Mouse (Mus musculus): Measurements from ENCODE around the gene 1600002K03Rik. TPM values are rescaled to one million over a fixed set of nuclear protein-coding genes. Genes with fewer than 3 reads are reported as not detected.
A peak's percentile ranks its signal among the peaks of the same experiment; 100 is the strongest.

1600002K03Rik gene
- total and polyA plus RNA-seq, 3 experiments = 5.9 to 6.3 (median 6.0) TPM

- Histone ChIP-seq H3K36me3 (ENCODE audit: control insufficient read depth, insufficient read depth, low read length) (peaks cover 17% of the 10 kb centered on the region), H3K4me1 (ENCODE audit: control insufficient read depth, insufficient read depth, low read length) (peaks cover 25% of the 10 kb centered on the region), H3K79me2 (replicated peaks; ENCODE audit: control insufficient read depth, insufficient read depth, low read length) (peaks cover 2% of the 10 kb centered on the region; the same call in 1 of the 2 replicates), H3K27me3 (ENCODE audit: control insufficient read depth, insufficient read depth, low read length) (no peaks in the 10 kb centered on the region), H3K9ac (ENCODE audit: low read depth, low read length) (peak overlapping the region; percentile 82), H3K27ac (peak overlapping the region; percentile 93), H3K4me3 (peak overlapping the region; percentile 66)
- DNase-seq = peak; percentile 67 to 79
- intact Hi-C loops (cut with DNase I) = loop anchor here (1.0 kb wide), 1 partner anchor 8 kb away; no protein-coding TSS in a partner anchor
- TF ChIP-seq POLR2A (IDR thresholded peaks at IDR 0.05; ENCODE audit: insufficient read depth, low read depth, low read length) = no peak
- no peak for TF ChIP-seq EP300 (IDR thresholded peaks at IDR 0.05; ENCODE audit: insufficient read depth, low read depth, low read length)
- 1% methylated on average over 61 of the region's 71 CpGs for WGBS
Measured at GRCm38 (mm10) chr10:80150226-80151210, 22.2 kb upstream of the 1600002K03Rik start.

- 3% methylated on average over 25 of the region's 26 CpGs for WGBS
Measured at GRCm38 (mm10) chr10:80151211-80152034, 21.3 kb upstream of the 1600002K03Rik start.

DNA sequence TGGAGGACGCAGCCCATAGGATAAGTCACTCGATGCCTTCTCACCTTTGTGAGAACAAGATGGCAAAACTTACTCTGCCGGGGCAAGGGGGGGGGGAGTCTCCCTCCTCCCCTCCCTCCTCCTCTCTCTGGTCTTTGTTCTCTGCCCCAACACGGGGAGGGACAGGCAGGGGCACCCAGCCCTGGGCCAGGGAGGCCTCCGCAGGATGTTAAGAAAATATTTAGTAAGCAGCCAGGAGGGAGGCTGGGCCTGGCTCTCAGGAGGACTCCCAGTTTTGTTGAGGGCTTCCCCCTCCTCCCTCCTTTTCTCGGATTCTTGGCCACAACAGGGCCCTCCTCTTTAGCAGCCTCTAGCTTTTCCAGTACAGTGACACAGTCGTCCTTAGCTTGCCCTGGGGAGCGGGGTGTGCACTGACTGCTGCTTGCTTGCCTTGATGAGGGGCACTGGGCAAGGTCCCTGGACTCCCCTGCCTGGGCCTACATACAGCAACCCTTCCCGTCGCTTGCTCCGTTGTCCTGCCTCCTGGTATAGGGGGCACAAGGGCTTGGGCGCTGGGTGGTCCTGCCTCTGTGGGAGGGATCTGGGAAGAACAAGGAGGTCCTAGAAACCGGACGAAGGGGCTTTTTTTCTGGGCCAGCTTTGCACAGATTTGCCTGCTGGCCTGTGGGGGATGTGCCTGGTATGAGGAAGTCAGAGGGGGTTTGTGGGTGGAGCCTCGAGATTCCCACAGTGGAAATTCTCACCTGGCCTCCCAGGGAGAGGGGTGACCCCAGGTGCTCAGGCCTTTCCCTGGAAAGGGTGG lies 20.5 kb upstream of the 1600002K03Rik start:
- H3K36me3 ChIP-seq (ENCODE audit: control insufficient read depth, insufficient read depth, low read length) = peaks cover 28% of the 10 kb centered on the region
- peak overlapping the region; percentile 93 for H3K27ac ChIP-seq
- DNase-seq = peak; percentile 68 to 80
- H3K79me2 ChIP-seq (replicated peaks; ENCODE audit: control insufficient read depth, insufficient read depth, low read length) = peaks cover 2% of the 10 kb centered on the region; the same call in 1 of the 2 replicates
- peak overlapping the region; percentile 66 for H3K4me3 ChIP-seq
- peaks cover 20% of the 10 kb centered on the region for H3K4me1 ChIP-seq (ENCODE audit: control insufficient read depth, insufficient read depth, low read length)
- intact Hi-C loops (cut with DNase I) = no loop called here
- WGBS = 3% methylated on average over 15 of the region's 15 CpGs
- peak; percentile 40; the same call in 1 of the 2 replicates for TF ChIP-seq EP300 (IDR thresholded peaks at IDR 0.05; ENCODE audit: insufficient read depth, low read depth, low read length)
- no peak for TF ChIP-seq CTCF (IDR thresholded peaks at IDR 0.05)
- peak; percentile 43; the same call in 1 of the 2 replicates for TF ChIP-seq POLR2A (IDR thresholded peaks at IDR 0.05; ENCODE audit: insufficient read depth, low read depth, low read length)
- no peaks in the 10 kb centered on the region for H3K27me3 ChIP-seq (ENCODE audit: control insufficient read depth, insufficient read depth, low read length)
- peak overlapping the region; percentile 82 for H3K9ac ChIP-seq (ENCODE audit: low read depth, low read length)

More at GRCm38 (mm10) chr10:80151211-80152034, 21.3 kb upstream of the 1600002K03Rik start:
- peak overlapping the region; percentile 82 for H3K9ac ChIP-seq (ENCODE audit: low read depth, low read length)
- peak; percentile 77 to 82 for DNase-seq
- peaks cover 24% of the 10 kb centered on the region for H3K4me1 ChIP-seq (ENCODE audit: control insufficient read depth, insufficient read depth, low read length)
- TF ChIP-seq CTCF (IDR thresholded peaks at IDR 0.05) (no peak), EP300 (IDR thresholded peaks at IDR 0.05; ENCODE audit: insufficient read depth, low read depth, low read length) (peak; percentile 35; the same call in 1 of the 2 replicates), POLR2A (IDR thresholded peaks at IDR 0.05; ENCODE audit: insufficient read depth, low read depth, low read length) (peak; percentile 72)
- H3K79me2 ChIP-seq (replicated peaks; ENCODE audit: control insufficient read depth, insufficient read depth, low read length) = peaks cover 2% of the 10 kb centered on the region; the same call in 1 of the 2 replicates
- peaks cover 25% of the 10 kb centered on the region for H3K36me3 ChIP-seq (ENCODE audit: control insufficient read depth, insufficient read depth, low read length)
- no peaks in the 10 kb centered on the region for H3K27me3 ChIP-seq (ENCODE audit: control insufficient read depth, insufficient read depth, low read length)
- intact Hi-C loops (cut with DNase I) = no loop called here
- H3K4me3 ChIP-seq = peak overlapping the region; percentile 66
- H3K27ac ChIP-seq = peak overlapping the region; percentile 93

DNA sequence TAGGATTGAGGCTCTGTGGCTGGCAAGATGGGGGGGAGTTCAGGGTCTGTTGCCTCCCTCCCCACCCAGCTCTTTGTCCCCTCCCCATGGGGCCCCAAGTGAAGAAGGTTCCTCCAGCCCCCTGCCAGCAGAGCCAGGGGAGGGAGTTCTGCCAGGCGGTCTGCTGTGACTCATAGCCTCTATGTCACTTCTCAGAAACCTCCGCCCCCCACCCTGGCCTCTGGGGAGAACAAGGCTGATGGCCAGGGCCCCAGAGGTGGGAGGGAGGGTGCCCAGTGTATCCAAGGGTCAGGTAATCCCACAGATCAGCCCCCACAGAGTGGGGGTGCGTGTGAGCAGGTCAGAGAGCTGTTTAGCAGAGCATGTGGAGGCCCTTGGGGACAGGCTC lies 19.9 kb upstream of the 1600002K03Rik start:
- peak overlapping the region; percentile 66; the same call in 1 of the 2 replicates for H3K4me3 ChIP-seq
- peak; percentile 67 to 69 for DNase-seq

GRCm38 (mm10) chr10:80153713-80154112 lies 19.0 kb upstream of the 1600002K03Rik start:
- no peak for DNase-seq
- Histone ChIP-seq H3K36me3 (ENCODE audit: control insufficient read depth, insufficient read depth, low read length) (peaks cover 34% of the 10 kb centered on the region), H3K4me1 (ENCODE audit: control insufficient read depth, insufficient read depth, low read length) (peaks cover 20% of the 10 kb centered on the region), H3K27me3 (ENCODE audit: control insufficient read depth, insufficient read depth, low read length) (no peaks in the 10 kb centered on the region), H3K79me2 (replicated peaks; ENCODE audit: control insufficient read depth, insufficient read depth, low read length) (peaks cover 2% of the 10 kb centered on the region; the same call in 1 of the 2 replicates), H3K9ac (ENCODE audit: low read depth, low read length) (no peak overlapping the region), H3K4me3 (no peak overlapping the region), H3K27ac (peak overlapping the region; percentile 93)
- TF ChIP-seq CTCF (IDR thresholded peaks at IDR 0.05) = no peak
- TF ChIP-seq POLR2A (IDR thresholded peaks at IDR 0.05; ENCODE audit: insufficient read depth, low read depth, low read length) = no peak
- 82% methylated on average over 19 of the region's 19 CpGs for WGBS
- intact Hi-C loops (cut with DNase I) = no loop called here

More for the DNA sequence above, 19.9 kb upstream of the 1600002K03Rik start:
- no peak for TF ChIP-seq CTCF (IDR thresholded peaks at IDR 0.05)
- peak overlapping the region; percentile 93 for H3K27ac ChIP-seq
- 16% methylated on average over 3 of the region's 3 CpGs for WGBS
- H3K36me3 ChIP-seq (ENCODE audit: control insufficient read depth, insufficient read depth, low read length) = peaks cover 32% of the 10 kb centered on the region
- peak overlapping the region; percentile 82 for H3K9ac ChIP-seq (ENCODE audit: low read depth, low read length)
- H3K79me2 ChIP-seq (replicated peaks; ENCODE audit: control insufficient read depth, insufficient read depth, low read length) = peaks cover 2% of the 10 kb centered on the region; the same call in 1 of the 2 replicates
- no peaks in the 10 kb centered on the region for H3K27me3 ChIP-seq (ENCODE audit: control insufficient read depth, insufficient read depth, low read length)
- intact Hi-C loops (cut with DNase I) = no loop called here
- H3K4me1 ChIP-seq (ENCODE audit: control insufficient read depth, insufficient read depth, low read length) = peaks cover 17% of the 10 kb centered on the region
